Mouse (Mus musculus): ENCODE measurements around the gene Hoxd12. TPM values are rescaled to one million over a fixed set of nuclear protein-coding genes. Genes with fewer than 3 reads are reported as not detected.

Hoxd12 gene
- polyA plus RNA-seq, 1 experiment: not detected

GRCm38 (mm10) chr2:74686301-74686987 lies 11.6 kb downstream of the Hoxd12 start:
- H3K4me3 ChIP-seq (ENCODE audit: insufficient read depth, poor library complexity, severe bottlenecking): no peak overlapping the region
- H3K27me3 ChIP-seq (ENCODE audit: control insufficient read depth, insufficient read depth, insufficient read length): peaks cover 48% of the 10 kb centered on the region

GRCm38 (mm10) chr2:74686988-74687697 lies 12.3 kb downstream of the Hoxd12 start:
- Histone ChIP-seq H3K36me3 (ENCODE audit: control insufficient read depth, insufficient read depth) (no peaks in the 10 kb centered on the region), H3K4me3 (ENCODE audit: insufficient read depth, poor library complexity, severe bottlenecking) (no peak overlapping the region), H3ac (ENCODE audit: control insufficient read depth, insufficient read length, low read depth) (no peak overlapping the region), H3K79me2 (ENCODE audit: control insufficient read depth, insufficient read depth) (no peaks in the 10 kb centered on the region), H3K27me3 (ENCODE audit: control insufficient read depth, insufficient read depth, insufficient read length) (peaks cover 48% of the 10 kb centered on the region), H3K79me3 (ENCODE audit: low read depth) (no peaks in the 10 kb centered on the region)
- no peak for TF ChIP-seq CEBPB (IDR thresholded peaks at IDR 0.05; ENCODE audit: low read depth)
- TF ChIP-seq MAX (IDR thresholded peaks at IDR 0.05): no peak
- TF ChIP-seq MYOD1 (IDR thresholded peaks at IDR 0.05; ENCODE audit: control insufficient read depth, insufficient read length, low read depth): no peak
- no peak for TF ChIP-seq FOSL1 (IDR thresholded peaks at IDR 0.05; ENCODE audit: insufficient read depth, low read length, poor library complexity, severe bottlenecking)
- no peak for TF ChIP-seq MYOG (IDR thresholded peaks at IDR 0.05; ENCODE audit: control insufficient read depth, extremely low read depth, insufficient read length)
- TF ChIP-seq USF1 (IDR thresholded peaks at IDR 0.05; ENCODE audit: low read depth): no peak
- no peak for TF ChIP-seq CTCF (IDR thresholded peaks at IDR 0.05; ENCODE audit: control insufficient read depth, insufficient read depth, insufficient read length)

More at GRCm38 (mm10) chr2:74686301-74686987, 11.6 kb downstream of the Hoxd12 start:
- Histone ChIP-seq H3ac (ENCODE audit: control insufficient read depth, insufficient read length, low read depth) (no peak overlapping the region), H3K79me2 (ENCODE audit: control insufficient read depth, insufficient read depth) (no peaks in the 10 kb centered on the region), H3K79me3 (ENCODE audit: low read depth) (no peaks in the 10 kb centered on the region), H3K36me3 (ENCODE audit: control insufficient read depth, insufficient read depth) (no peaks in the 10 kb centered on the region)
- TF ChIP-seq CTCF (IDR thresholded peaks at IDR 0.05; ENCODE audit: control insufficient read depth, insufficient read depth, insufficient read length) (no peak), FOSL1 (IDR thresholded peaks at IDR 0.05; ENCODE audit: insufficient read depth, low read length, poor library complexity, severe bottlenecking) (no peak), MYOG (IDR thresholded peaks at IDR 0.05; ENCODE audit: control insufficient read depth, extremely low read depth, insufficient read length) (no peak), CEBPB (IDR thresholded peaks at IDR 0.05; ENCODE audit: low read depth) (no peak), MAX (IDR thresholded peaks at IDR 0.05) (no peak), USF1 (IDR thresholded peaks at IDR 0.05; ENCODE audit: low read depth) (no peak), MYOD1 (IDR thresholded peaks at IDR 0.05; ENCODE audit: control insufficient read depth, insufficient read length, low read depth) (no peak)

GRCm38 (mm10) chr2:74687698-74688555 lies 13.1 kb downstream of the Hoxd12 start:
- no peaks in the 10 kb centered on the region for H3K79me3 ChIP-seq (ENCODE audit: low read depth)
- no peaks in the 10 kb centered on the region for H3K36me3 ChIP-seq (ENCODE audit: control insufficient read depth, insufficient read depth)
- H3K27me3 ChIP-seq (ENCODE audit: control insufficient read depth, insufficient read depth, insufficient read length): peaks cover 51% of the 10 kb centered on the region
- H3ac ChIP-seq (ENCODE audit: control insufficient read depth, insufficient read length, low read depth): no peak overlapping the region
- TF ChIP-seq MYOD1 (IDR thresholded peaks at IDR 0.05; ENCODE audit: control insufficient read depth, insufficient read length, low read depth): no peak
- no peak for TF ChIP-seq USF1 (IDR thresholded peaks at IDR 0.05; ENCODE audit: low read depth)
- TF ChIP-seq CEBPB (IDR thresholded peaks at IDR 0.05; ENCODE audit: low read depth): no peak
- no peak for TF ChIP-seq FOSL1 (IDR thresholded peaks at IDR 0.05; ENCODE audit: insufficient read depth, low read length, poor library complexity, severe bottlenecking)
- TF ChIP-seq MYOG (IDR thresholded peaks at IDR 0.05; ENCODE audit: control insufficient read depth, extremely low read depth, insufficient read length): no peak
- no peak for TF ChIP-seq CTCF (IDR thresholded peaks at IDR 0.05; ENCODE audit: control insufficient read depth, insufficient read depth, insufficient read length)
- no peak overlapping the region for H3K4me3 ChIP-seq (ENCODE audit: insufficient read depth, poor library complexity, severe bottlenecking)
- no peaks in the 10 kb centered on the region for H3K79me2 ChIP-seq (ENCODE audit: control insufficient read depth, insufficient read depth)

GRCm38 (mm10) chr2:74688795-74689573 lies 14.2 kb downstream of the Hoxd12 start:
- Histone ChIP-seq H3ac (ENCODE audit: control insufficient read depth, insufficient read length, low read depth) (no peak overlapping the region), H3K36me3 (ENCODE audit: control insufficient read depth, insufficient read depth) (no peaks in the 10 kb centered on the region), H3K4me3 (ENCODE audit: insufficient read depth, poor library complexity, severe bottlenecking) (no peak overlapping the region), H3K79me3 (ENCODE audit: low read depth) (no peaks in the 10 kb centered on the region), H3K27me3 (ENCODE audit: control insufficient read depth, insufficient read depth, insufficient read length) (peaks cover 62% of the 10 kb centered on the region), H3K79me2 (ENCODE audit: control insufficient read depth, insufficient read depth) (no peaks in the 10 kb centered on the region)
- TF ChIP-seq MYOD1 (IDR thresholded peaks at IDR 0.05; ENCODE audit: control insufficient read depth, insufficient read length, low read depth) (no peak), CEBPB (IDR thresholded peaks at IDR 0.05; ENCODE audit: low read depth) (no peak)
